ENCODE assay signal across 8 mouse cellular contexts in the genomic region with DNA sequence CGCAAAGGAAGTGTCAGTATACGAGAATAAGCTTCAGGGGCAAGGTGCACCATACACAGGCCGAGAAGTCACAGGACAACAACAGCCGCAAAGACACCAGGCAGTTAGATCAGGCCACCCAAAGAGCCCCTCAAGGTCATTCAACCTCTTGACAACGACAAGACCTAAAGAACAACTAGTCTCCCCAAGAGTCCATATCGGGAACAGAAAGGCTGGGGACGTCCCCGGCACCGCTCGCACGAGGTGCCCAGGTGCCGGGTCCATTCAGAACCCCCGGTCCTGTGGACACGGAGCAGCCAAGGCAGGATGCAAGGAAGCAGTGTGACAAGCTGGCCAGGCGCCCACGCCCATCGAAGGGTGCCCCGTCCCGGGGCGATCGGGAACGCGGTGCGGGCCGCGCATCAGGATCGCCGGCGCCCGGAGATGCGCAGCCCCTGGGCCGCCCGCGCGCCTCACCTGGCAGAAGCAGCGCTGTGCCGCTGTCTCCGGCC. TPM values are rescaled to one million over a fixed set of nuclear protein-coding genes. Genes with fewer than 3 reads are reported as not detected.
DNase-seq lines count a peak whose midpoint lies in the region; ATAC-seq and TF ChIP-seq lines count a peak whose summit lies in the region.

No protein-coding gene starts in this region.

- peak overlapping the region; percentile 83 for H3K4me3 ChIP-seq in kidney, embryonic 15.5 days (replicated peaks)
- peak overlapping the region; percentile 90 for H3K4me3 ChIP-seq in forebrain, embryonic 14.5 days (ENCODE audit: low read depth, low read length)
- H3K4me3 ChIP-seq in limb, embryonic 11.5 days (ENCODE audit: low read depth, low read length) = peak overlapping the region; percentile 85
- peak overlapping the region; percentile 99 for H3K4me3 ChIP-seq in midbrain, postnatal 0 days (ENCODE audit: low read depth, low read length)

- peak; percentile 82 for ATAC-seq in kidney, embryonic 15.5 days (replicated peaks; ENCODE audit: low FRiP score)
- ATAC-seq in forebrain, embryonic 14.5 days = no peak; the same call in none of the 2 replicates
- peak; percentile 0; the same call in 1 of the 2 replicates for ATAC-seq in limb, embryonic 11.5 days (ENCODE audit: insufficient number of reproducible peaks, low FRiP score, low TSS enrichment, low read depth)
- ATAC-seq in midbrain, postnatal 0 days (ENCODE audit: low FRiP score) = peak; percentile 63
- no peak for ATAC-seq in granulocyte monocyte progenitor cell, adult 5-6 weeks (replicated peaks; ENCODE audit: poor library complexity, severe bottlenecking)
- no peak for ATAC-seq in monocyte, adult 5-6 weeks (replicated peaks; ENCODE audit: insufficient number of reproducible peaks, low FRiP score, low TSS enrichment, poor library complexity, severe bottlenecking)

- peak overlapping the region; percentile 93 for H3K27ac ChIP-seq in kidney, embryonic 15.5 days
- H3K27ac ChIP-seq in forebrain, embryonic 14.5 days (ENCODE audit: low read depth, low read length) = peak overlapping the region; percentile 87
- H3K27ac ChIP-seq in limb, embryonic 11.5 days (replicated peaks; ENCODE audit: low read depth, low read length) = no peak overlapping the region
- peak overlapping the region; percentile 93 for H3K27ac ChIP-seq in midbrain, postnatal 0 days (ENCODE audit: low read depth, low read length)

- under 1% methylated on average over 38 of the region's 38 CpGs for WGBS in kidney, embryonic 15.5 days
- under 1% methylated on average over 37 of the region's 38 CpGs for WGBS in forebrain, embryonic 14.5 days
- WGBS in limb, embryonic 11.5 days = under 1% methylated on average over 21 of the region's 38 CpGs
- WGBS in midbrain, postnatal 0 days = 0% methylated on average over 36 of the region's 38 CpGs

- no peaks in the 10 kb centered on the region for H3K36me3 ChIP-seq in kidney, embryonic 15.5 days
- no peaks in the 10 kb centered on the region for H3K36me3 ChIP-seq in forebrain, embryonic 14.5 days (ENCODE audit: control insufficient read depth, insufficient read depth, low read length)
- no peaks in the 10 kb centered on the region for H3K36me3 ChIP-seq in limb, embryonic 11.5 days (ENCODE audit: control insufficient read depth, insufficient read depth, low read length)
- no peaks in the 10 kb centered on the region for H3K36me3 ChIP-seq in midbrain, postnatal 0 days (ENCODE audit: insufficient read depth, low read length)

- peak overlapping the region; percentile 74 for H3K4me2 ChIP-seq in kidney, embryonic 15.5 days
- H3K4me2 ChIP-seq in forebrain, embryonic 14.5 days (ENCODE audit: low read length) = peak overlapping the region; percentile 68
- peak overlapping the region; percentile 72 for H3K4me2 ChIP-seq in limb, embryonic 11.5 days (ENCODE audit: low read depth, severe bottlenecking)
- peak overlapping the region; percentile 60 for H3K4me2 ChIP-seq in midbrain, postnatal 0 days (ENCODE audit: low read depth, low read length, poor library complexity, severe bottlenecking)

- peak overlapping the region; percentile 90 for H3K9ac ChIP-seq in kidney, embryonic 15.5 days
- H3K9ac ChIP-seq in forebrain, embryonic 14.5 days (ENCODE audit: low read length) = peak overlapping the region; percentile 95
- peak overlapping the region; percentile 93 for H3K9ac ChIP-seq in limb, embryonic 11.5 days (ENCODE audit: low read length)
- peak overlapping the region; percentile 93 for H3K9ac ChIP-seq in midbrain, postnatal 0 days (replicated peaks; ENCODE audit: low read length, poor library complexity, severe bottlenecking)

- no peaks in the 10 kb centered on the region for H3K9me3 ChIP-seq in kidney, embryonic 15.5 days (replicated peaks)
- no peaks in the 10 kb centered on the region for H3K9me3 ChIP-seq in forebrain, embryonic 14.5 days (replicated peaks; ENCODE audit: control insufficient read depth, low read length)
- H3K9me3 ChIP-seq in limb, embryonic 11.5 days (ENCODE audit: control insufficient read depth, low read length) = no peaks in the 10 kb centered on the region
- no peaks in the 10 kb centered on the region for H3K9me3 ChIP-seq in midbrain, postnatal 0 days (ENCODE audit: low read length)

- TF ChIP-seq CTCF in midbrain, postnatal 0 days (IDR thresholded peaks at IDR 0.05) = no peak

- no peaks in the 10 kb centered on the region for H3K27me3 ChIP-seq in kidney, embryonic 15.5 days
- no peaks in the 10 kb centered on the region for H3K27me3 ChIP-seq in forebrain, embryonic 14.5 days (replicated peaks; ENCODE audit: control insufficient read depth, insufficient read depth, low read length)
- no peaks in the 10 kb centered on the region for H3K27me3 ChIP-seq in limb, embryonic 11.5 days (ENCODE audit: control insufficient read depth, insufficient read depth, low read length)
- no peaks in the 10 kb centered on the region for H3K27me3 ChIP-seq in midbrain, postnatal 0 days (ENCODE audit: insufficient read depth, low read length)

- H3K4me1 ChIP-seq in kidney, embryonic 15.5 days = peaks cover 19% of the 10 kb centered on the region
- H3K4me1 ChIP-seq in forebrain, embryonic 14.5 days (ENCODE audit: control insufficient read depth, insufficient read depth, low read length) = peaks cover 10% of the 10 kb centered on the region
- 0 out of 2 replicates have a peak, but pooled peaks cover 5% of the 10 kb centered on the region for H3K4me1 ChIP-seq in limb, embryonic 11.5 days (ENCODE audit: control insufficient read depth, insufficient read depth, low read length)
- H3K4me1 ChIP-seq in midbrain, postnatal 0 days (ENCODE audit: insufficient read depth, low read length) = 0 out of 2 replicates have a peak, but pooled peaks cover 7% of the 10 kb centered on the region

- DNase-seq in kidney, postnatal 25 days = no peak
- peak; percentile 9 for DNase-seq in T-cell, adult 2 months (ENCODE audit: low spot score)
- DNase-seq in forebrain, embryonic 14.5 days (ENCODE audit: low spot score) = peak; percentile 17
- DNase-seq in limb, embryonic 11.5 days (ENCODE audit: low spot score) = no peak
- DNase-seq in midbrain, postnatal 0 days (ENCODE audit: low spot score) = peak; percentile 3

RNA-seq across cellular contexts. Expression of a gene that starts 0.6 kb away (rescaled TPM):
- polyA plus RNA-seq in kidney, embryonic 15.5 days (2015; fragmentation: Nextera tagmentation; extraction: Ambion mirVana) = 30.0 and 33.5 TPM in 2 replicates
- 19.4 and 23.0 TPM in 2 replicates for polyA plus RNA-seq in forebrain, embryonic 14.5 days (2014; fragmentation: Nextera tagmentation; extraction: Ambion mirVana)
- 29.3 and 32.9 TPM in 2 replicates for polyA plus RNA-seq in limb, embryonic 11.5 days (2014; fragmentation: Nextera tagmentation; extraction: Ambion mirVana)
- total RNA-seq in midbrain, postnatal 0 days (2014; rRNA removed) = 27.9 and 32.0 TPM in 2 replicates
- polyA plus RNA-seq in midbrain, postnatal 0 days (2015; fragmentation: Nextera tagmentation; extraction: Ambion mirVana) = 18.6 and 21.5 TPM in 2 replicates
- total RNA-seq in granulocyte monocyte progenitor cell, adult 5-6 weeks (2014; fragmentation: Nextera tagmentation) = 92.0 and 114 TPM in 2 replicates
- total RNA-seq in granulocyte monocyte progenitor cell, adult 5-6 weeks (2017) = 55.0 and 73.0 TPM in 2 replicates
- 23.6 to 39.2 TPM (median 28.2 TPM) in 3 replicates for total RNA-seq in monocyte, adult 5-6 weeks (2017)

RNA-seq across cellular contexts. Expression of a gene that starts 11.6 kb away (rescaled TPM):
- polyA plus RNA-seq in kidney, embryonic 15.5 days (2015; fragmentation: Nextera tagmentation; extraction: Ambion mirVana) = 153 and 164 TPM in 2 replicates
- 218 and 228 TPM in 2 replicates for polyA plus RNA-seq in forebrain, embryonic 14.5 days (2014; fragmentation: Nextera tagmentation; extraction: Ambion mirVana)
- 237 and 242 TPM in 2 replicates for polyA plus RNA-seq in limb, embryonic 11.5 days (2014; fragmentation: Nextera tagmentation; extraction: Ambion mirVana)
- 105 and 128 TPM in 2 replicates for total RNA-seq in midbrain, postnatal 0 days (2014; rRNA removed)
- 136 and 139 TPM in 2 replicates for polyA plus RNA-seq in midbrain, postnatal 0 days (2015; fragmentation: Nextera tagmentation; extraction: Ambion mirVana)
- total RNA-seq in granulocyte monocyte progenitor cell, adult 5-6 weeks (2014; fragmentation: Nextera tagmentation) = 136 and 145 TPM in 2 replicates
- total RNA-seq in granulocyte monocyte progenitor cell, adult 5-6 weeks (2017) = 221 and 284 TPM in 2 replicates
- total RNA-seq in monocyte, adult 5-6 weeks (2017) = 158 to 185 TPM (median 171 TPM) in 3 replicates

RNA-seq across cellular contexts. Expression of a gene that starts 32.9 kb away (rescaled TPM):
- polyA plus RNA-seq in kidney, embryonic 15.5 days (2015; fragmentation: Nextera tagmentation; extraction: Ambion mirVana) = 57.0 and 69.9 TPM in 2 replicates
- 47.5 and 57.5 TPM in 2 replicates for polyA plus RNA-seq in forebrain, embryonic 14.5 days (2014; fragmentation: Nextera tagmentation; extraction: Ambion mirVana)
- 42.7 and 45.3 TPM in 2 replicates for polyA plus RNA-seq in limb, embryonic 11.5 days (2014; fragmentation: Nextera tagmentation; extraction: Ambion mirVana)
- 24.3 and 26.8 TPM in 2 replicates for total RNA-seq in midbrain, postnatal 0 days (2014; rRNA removed)
- 64.0 and 72.1 TPM in 2 replicates for polyA plus RNA-seq in midbrain, postnatal 0 days (2015; fragmentation: Nextera tagmentation; extraction: Ambion mirVana)
- 26.8 and 30.6 TPM in 2 replicates for total RNA-seq in granulocyte monocyte progenitor cell, adult 5-6 weeks (2014; fragmentation: Nextera tagmentation)
- 13.2 and 16.7 TPM in 2 replicates for total RNA-seq in granulocyte monocyte progenitor cell, adult 5-6 weeks (2017)
- 20.1 to 36.2 TPM (median 31.5 TPM) in 3 replicates for total RNA-seq in monocyte, adult 5-6 weeks (2017)

Comparison
In these comparisons a context has a peak if more than half of its experiments do, and no peak if none do; other contexts are left out.
1. ATAC-seq: peak in kidney, embryonic 15.5 days (single experiment), limb, embryonic 11.5 days (single experiment) and midbrain, postnatal 0 days (single experiment); none in forebrain, embryonic 14.5 days (single experiment), granulocyte monocyte progenitor cell, adult 5-6 weeks (single experiment) and monocyte, adult 5-6 weeks (single experiment).
2. DNase-seq: peak in T-cell, adult 2 months (single experiment), forebrain, embryonic 14.5 days (single experiment) and midbrain, postnatal 0 days (single experiment); none in kidney, postnatal 25 days (0 of 2) and limb, embryonic 11.5 days (single experiment).
3. Peak in every context shown above with its lines, with median percentiles within 50 percentile points of each other: H3K4me2 ChIP-seq, H3K4me3 ChIP-seq and H3K9ac ChIP-seq.